Mouse (Mus musculus) heart, embryonic 14.5 days (tissue): Measurements from ENCODE around the gene Bcl2l1. TPM values are rescaled to one million over a fixed set of nuclear protein-coding genes. Genes with fewer than 3 reads are reported as not detected.
A peak's percentile ranks its signal among the peaks of the same experiment; 100 is the strongest.

Experiments
- ATAC-seq: fragments of 200-750 bp; cut with Nextera tagmentation; 2 replicates; pipeline ENCODE4 v1.8.0; 2017; ENCODE audit warnings: low read depth, moderate TSS enrichment; ENCODE audit not compliant: insufficient number of reproducible peaks, insufficient read depth, low FRiP score
- H3K27ac ChIP-seq, 2 experiments: fragments of 200-500 bp in 1 of 2; fragments of 300-500 bp in 1 of 2; sonication (generic) in 1 of 2; replicated peaks in 1 of 2; 2 replicates each; pipeline ENCODE4 v1.5.1; 2012 to 2014; ENCODE audit warnings: low read depth in 2 of 2, low read length in 2 of 2, control low read depth in 1 of 2, mild to moderate bottlenecking in 1 of 2, mixed read lengths in 1 of 2; ENCODE audit not compliant: control insufficient read depth in 1 of 2, insufficient read depth in 1 of 2
- H3K27me3 ChIP-seq: fragments of 300-500 bp; sonication (generic); 2 replicates; pipeline ENCODE4 v1.6.1; 2014; ENCODE audit warnings: mild to moderate bottlenecking, low read length, control low read depth; ENCODE audit not compliant: control insufficient read depth, insufficient read depth
- H3K36me3 ChIP-seq: fragments of 300-500 bp; sonication (generic); 2 replicates; pipeline ENCODE4 v1.6.1; 2014; ENCODE audit warnings: mild to moderate bottlenecking, control low read depth, low read length, mixed read lengths; ENCODE audit not compliant: control insufficient read depth, insufficient read depth
- H3K4me1 ChIP-seq, 2 experiments: fragments of 200-500 bp in 1 of 2; fragments of 300-500 bp in 1 of 2; sonication (generic) in 1 of 2; 2 replicates each; pipeline ENCODE4 v1.6.1; 2012 to 2014; ENCODE audit warnings: low read length in 2 of 2, control low read depth in 1 of 2, mixed read lengths in 1 of 2; ENCODE audit not compliant: control insufficient read depth in 2 of 2, insufficient read depth in 2 of 2
- H3K4me2 ChIP-seq: fragments of 300-500 bp; sonication (generic); 2 replicates; pipeline ENCODE4 v1.6.1; 2014; ENCODE audit warnings: mild to moderate bottlenecking, low read length
- H3K4me3 ChIP-seq, 2 experiments: fragments of 200-500 bp in 1 of 2; fragments of 300-500 bp in 1 of 2; sonication (generic) in 1 of 2; 2 replicates each; pipeline ENCODE4 v1.5.1; 2012 to 2014; ENCODE audit warnings: low read length in 2 of 2, mild to moderate bottlenecking in 2 of 2, control low read depth in 1 of 2, low read depth in 1 of 2, moderate library complexity in 1 of 2; ENCODE audit not compliant: control insufficient read depth in 1 of 2, insufficient read depth in 1 of 2
- H3K9ac ChIP-seq: fragments of 300-500 bp; sonication (generic); 2 replicates; pipeline ENCODE4 v1.6.1; 2014; ENCODE audit warnings: mild to moderate bottlenecking, low read length
- H3K9me3 ChIP-seq: fragments of 300-500 bp; sonication (generic); 2 replicates; pipeline ENCODE4 v1.6.1; 2016; ENCODE audit warnings: low read length, control low read depth; ENCODE audit not compliant: control insufficient read depth
- WGBS: fragments of 180-500 bp; shearing (Covaris S2); extraction: QIAGEN DNeasy Blood & Tissue Kit; methylation state at CpG from one replicate; pipeline ENCODE4 v1.1.7; 2014; 5-methylcytosine and 5-hydroxymethylcytosine counted together
- polyA plus RNA-seq: library from polyadenylated mRNA; unstranded; fragments of >200 nt; fragmentation: Nextera tagmentation; extraction: Ambion mirVana; gene quantifications from 2 replicates; pipeline ENCODE4 v1.2.1, GENCODE M21; 2014

Bcl2l1 gene
- polyA plus RNA-seq, 1 experiment from 2014 or later: 59.0 TPM

- Histone ChIP-seq H3K27ac (peak overlapping the region; percentile 81 to 93), H3K4me2 (peak overlapping the region; percentile 68), H3K9me3 (no peaks in the 10 kb centered on the region), H3K36me3 (peaks cover 26% of the 10 kb centered on the region), H3K9ac (peak overlapping the region; percentile 85), H3K27me3 (no peaks in the 10 kb centered on the region), H3K4me1 (peaks cover 2 to 19% of the 10 kb centered on the region in 2 experiments; a peak in 3 of 4 replicates), H3K4me3 (peak overlapping the region; percentile 73 to 99)
- no peak for ATAC-seq
- WGBS: 0% methylated on average over 2 of the region's 2 CpGs
Measured at GRCm38 (mm10) chr2:152848466-152848865, 16.9 kb upstream of the Bcl2l1 start.

DNA sequence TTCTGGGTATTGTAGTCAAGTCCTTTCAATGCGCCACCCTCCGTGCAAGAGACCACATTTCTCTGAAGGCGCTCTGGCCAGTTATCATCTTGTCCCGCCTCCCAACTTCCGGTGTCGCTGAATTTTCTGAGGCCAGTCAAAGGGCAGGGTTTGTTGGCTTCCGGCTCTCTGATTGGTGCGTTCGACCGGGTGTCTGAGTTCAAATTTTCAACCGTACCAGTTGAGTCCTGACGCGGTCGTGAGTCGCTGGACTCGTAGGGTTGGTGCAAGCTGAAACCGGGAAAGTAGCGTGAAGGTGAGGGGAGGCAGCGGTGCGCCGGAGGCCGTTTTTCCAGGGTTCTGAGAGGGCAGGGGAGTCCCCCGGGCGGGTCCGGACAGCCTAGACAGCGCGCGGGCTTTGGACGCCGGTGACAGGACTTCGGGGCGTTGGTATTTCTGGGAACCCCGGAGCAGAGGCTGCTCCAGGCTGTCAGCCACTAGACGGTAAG is 16.3 kb upstream of the Bcl2l1 start, which contains the start of gene Tpx2:
Tpx2 (plus strand) TSS at position 150 of the 488 bp plus-strand sequence.
- no peaks in the 10 kb centered on the region for H3K9me3 ChIP-seq
- peaks cover 2 to 19% of the 10 kb centered on the region in 2 experiments; a peak in 3 of 4 replicates for H3K4me1 ChIP-seq
- peaks cover 20% of the 10 kb centered on the region for H3K36me3 ChIP-seq
- peak within 1 kb of the TSS; percentile 68 for H3K4me2 ChIP-seq
- peak within 1 kb of the TSS; percentile 81 to 93 for H3K27ac ChIP-seq
- no peaks in the 10 kb centered on the region for H3K27me3 ChIP-seq
- peak; percentile 93 for ATAC-seq
- H3K4me3 ChIP-seq: peak within 1 kb of the TSS; percentile 73 to 99
- peak within 1 kb of the TSS; percentile 85 for H3K9ac ChIP-seq
- under 1% methylated on average over 34 of the region's 34 CpGs for WGBS

GRCm38 (mm10) chr2:152847057-152847814 is 15.7 kb upstream of the Bcl2l1 start:
- Histone ChIP-seq H3K4me2 (peak overlapping the region; percentile 61), H3K27me3 (no peaks in the 10 kb centered on the region), H3K9ac (peak overlapping the region; percentile 14; the same call in 1 of the 2 replicates), H3K4me3 (peak overlapping the region; percentile 26 to 73; a peak in 3 of 4 replicates), H3K9me3 (no peaks in the 10 kb centered on the region), H3K27ac (0 out of 4 replicates have a peak overlapping the region, but pooled peaks of 1 of the 2 experiments have one; percentile 20), H3K36me3 (peaks cover 14% of the 10 kb centered on the region), H3K4me1 (peaks cover 2 to 19% of the 10 kb centered on the region in 2 experiments; a peak in 3 of 4 replicates)
- no peak for ATAC-seq
- WGBS: 12% methylated on average over 3 of the region's 3 CpGs

GRCm38 (mm10) chr2:152842741-152843140 is 11.2 kb upstream of the Bcl2l1 start:
- Histone ChIP-seq H3K27me3 (no peaks in the 10 kb centered on the region), H3K4me1 (no peaks in the 10 kb centered on the region), H3K9ac (no peak overlapping the region), H3K9me3 (no peaks in the 10 kb centered on the region), H3K4me3 (no peak overlapping the region), H3K36me3 (no peaks in the 10 kb centered on the region), H3K4me2 (no peak overlapping the region), H3K27ac (no peak overlapping the region)
- no peak for ATAC-seq
- 56% methylated on average over 3 of the region's 3 CpGs for WGBS

GRCm38 (mm10) chr2:152839256-152839655 is 7.7 kb upstream of the Bcl2l1 start:
- WGBS: 66% methylated on average over 2 of the region's 2 CpGs

DNA sequence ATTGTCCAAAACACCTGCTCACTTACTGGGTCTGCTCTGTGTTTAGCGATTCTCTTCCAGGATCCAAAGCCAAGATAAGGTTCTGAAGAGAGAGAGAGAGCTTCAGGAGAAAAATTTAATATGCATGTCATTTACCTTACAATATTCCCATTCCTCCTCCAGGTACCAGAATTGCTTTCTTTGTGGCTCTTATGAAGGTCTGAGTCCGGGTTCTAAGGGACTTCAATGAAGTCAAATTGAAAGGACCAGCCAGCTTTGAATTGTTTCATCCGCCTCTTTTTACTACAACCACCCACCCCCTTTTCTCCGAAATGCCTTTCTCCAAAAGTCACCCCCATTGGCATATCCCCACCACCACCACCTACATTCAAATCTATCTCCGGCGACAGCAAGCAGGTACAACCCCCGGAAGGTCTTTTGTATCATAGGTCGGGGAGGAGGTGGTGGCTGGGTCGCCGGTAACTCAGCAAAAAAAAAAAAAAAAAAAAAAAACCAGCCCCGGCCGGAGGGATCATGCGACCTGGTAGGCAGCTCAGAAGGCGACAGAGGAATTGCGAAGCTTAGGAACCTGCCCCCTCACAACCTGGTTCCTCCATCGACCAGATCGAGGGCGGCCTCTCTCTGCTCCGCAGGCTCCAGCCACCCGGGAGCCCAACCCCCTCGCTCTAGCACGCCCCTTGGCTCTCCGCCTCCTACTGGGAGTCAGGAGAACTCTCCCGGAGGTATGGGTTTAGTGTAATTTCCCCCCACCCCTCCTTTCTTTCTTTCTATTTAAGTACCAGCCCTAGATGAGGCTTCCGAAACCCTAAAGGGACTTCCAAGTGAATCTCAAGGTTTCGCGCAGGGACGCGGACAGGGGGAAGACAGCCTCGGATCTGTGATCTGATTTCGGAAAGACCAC is 1.3 kb downstream of the Bcl2l1 start:
- Histone ChIP-seq H3K9me3 (no peaks in the 10 kb centered on the region), H3K9ac (peak overlapping the region; percentile 96), H3K4me3 (peak overlapping the region; percentile 73 to 82), H3K4me2 (peak overlapping the region; percentile 85), H3K36me3 (peaks cover 5% of the 10 kb centered on the region; the same call in 1 of the 2 replicates), H3K27me3 (no peaks in the 10 kb centered on the region), H3K27ac (peak overlapping the region; percentile 90 to 98), H3K4me1 (peaks cover 14 to 35% of the 10 kb centered on the region in 2 experiments)
- ATAC-seq: peak; percentile 83
- WGBS: 1% methylated on average over 31 of the region's 31 CpGs

More at GRCm38 (mm10) chr2:152839256-152839655, 7.7 kb upstream of the Bcl2l1 start:
- H3K9me3 ChIP-seq: no peaks in the 10 kb centered on the region
- no peaks in the 10 kb centered on the region for H3K4me1 ChIP-seq
- ATAC-seq: no peak
- no peak overlapping the region for H3K9ac ChIP-seq
- no peak overlapping the region for H3K4me2 ChIP-seq
- no peak overlapping the region for H3K4me3 ChIP-seq
- H3K27me3 ChIP-seq: no peaks in the 10 kb centered on the region
- H3K27ac ChIP-seq: no peak overlapping the region
- H3K36me3 ChIP-seq: no peaks in the 10 kb centered on the region

DNA sequence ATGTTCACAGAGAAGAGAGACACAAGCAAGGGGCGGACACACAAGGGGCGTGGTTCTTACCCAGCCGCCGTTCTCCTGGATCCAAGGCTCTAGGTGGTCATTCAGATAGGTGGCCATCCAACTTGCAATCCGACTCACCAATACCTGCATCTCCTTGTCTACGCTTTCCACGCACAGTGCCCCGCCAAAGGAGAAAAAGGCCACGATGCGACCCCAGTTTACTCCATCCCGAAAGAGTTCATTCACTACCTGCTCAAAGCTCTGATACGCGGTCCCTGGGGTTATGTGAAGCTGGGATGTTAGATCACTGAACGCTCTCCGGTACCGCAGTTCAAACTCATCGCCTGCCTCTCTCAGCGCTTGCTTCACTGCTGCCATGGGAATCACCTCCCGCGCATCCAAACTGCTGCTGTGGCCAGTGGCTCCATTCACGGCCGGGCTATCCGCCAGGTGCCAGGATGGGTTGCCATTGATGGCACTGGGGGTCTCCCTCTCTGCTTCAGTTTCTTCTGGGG is 2.1 kb downstream of the Bcl2l1 start:
- H3K9me3 ChIP-seq: no peaks in the 10 kb centered on the region
- peak overlapping the region; percentile 73 to 82 for H3K4me3 ChIP-seq
- H3K27ac ChIP-seq: peak overlapping the region in 1 of 2 experiments; percentile 98; a peak in 1 of 4 replicates
- H3K27me3 ChIP-seq: no peaks in the 10 kb centered on the region
- peaks cover 5% of the 10 kb centered on the region; the same call in 1 of the 2 replicates for H3K36me3 ChIP-seq
- peaks cover 16 to 39% of the 10 kb centered on the region in 2 experiments for H3K4me1 ChIP-seq
- peak overlapping the region; percentile 85 for H3K4me2 ChIP-seq
- peak overlapping the region; percentile 96 for H3K9ac ChIP-seq
- ATAC-seq: no peak
- WGBS: 64% methylated on average over 23 of the region's 23 CpGs
